Mouse (Mus musculus) G1E (cell line): ENCODE results near the gene Gm7358. TPM values are rescaled to one million over a fixed set of nuclear protein-coding genes. Genes with fewer than 3 reads are reported as not detected.
"Not testable (repeated sequence)": the region's sequence is repeated elsewhere in the genome, so short reads cannot be mapped to it uniquely, and the experiment has no call there.

ENCODE experiments used
- ATAC-seq: 2 replicates; pipeline ENCODE4 v1.8.0; 2016; ENCODE audit warnings: mild to moderate bottlenecking; ENCODE audit not compliant: insufficient number of reproducible peaks, poor library complexity, low FRiP score, severe bottlenecking; ENCODE audit errors: extremely low read depth
- DNase-seq: peaks from one replicate; pipeline ENCODE4 v3.0.0; 2012; ENCODE audit warnings: low spot score
- H3K27me3 ChIP-seq: 2 replicates; pipeline ENCODE4 v1.6.1; 2012; ENCODE audit warnings: mild to moderate bottlenecking, low read length, inconsistent platforms; ENCODE audit not compliant: insufficient read depth
- H3K36me3 ChIP-seq: replicated peaks from 2 replicates; pipeline ENCODE3; 2012; ENCODE audit warnings: mild to moderate bottlenecking, inconsistent platforms
- H3K4me1 ChIP-seq: 2 replicates; pipeline ENCODE4 v1.6.1; 2012; ENCODE audit warnings: low read depth, low read length, inconsistent platforms, mixed read lengths; ENCODE audit not compliant: insufficient read depth
- H3K4me3 ChIP-seq: 2 replicates; pipeline ENCODE4 v1.5.1; 2012; ENCODE audit warnings: low read depth, mild to moderate bottlenecking, inconsistent platforms, low read length, moderate library complexity, mixed read lengths
- H3K9me3 ChIP-seq: replicated peaks from 2 replicates; pipeline ENCODE4 v1.6.1; 2012; ENCODE audit warnings: inconsistent platforms
- polyA plus RNA-seq: library from polyadenylated mRNA; stranded (reverse); fragments of >175 nt; gene quantifications from 2 replicates; pipeline ENCODE4 v1.2.3, GENCODE M21; 2012
- total RNA-seq, 2 experiments: library from RNA; stranded (forward) in 1 of 2; stranded (reverse) in 1 of 2; fragments of 200-1000 nt in 1 of 2; fragments of >200 nt in 1 of 2; fragmentation: Nextera tagmentation in 1 of 2; gene quantifications; 2 replicates each; pipeline ENCODE4 v1.2.3; 2014 to 2017

Gm7358 gene
- total RNA-seq (2014; fragmentation: Nextera tagmentation) (not detected in 2 replicates), total RNA-seq (2017) (0.11 TPM in 1 of 2 replicates, not detected in the other), polyA plus RNA-seq (not detected in 2 replicates)

- not testable (repeated sequence) for DNase-seq, ATAC-seq, H3K4me3 ChIP-seq, H3K4me1 ChIP-seq, H3K9me3 ChIP-seq, H3K27me3 ChIP-seq, H3K36me3 ChIP-seq
Measured at GRCm38 (mm10) chr17:14059431-14059830, at the start of gene Gm7358. Gm7358 (minus strand) TSS chr17:14059531.

GRCm38 (mm10) chr17:14103018-14103417 lies 43.7 kb upstream of the Gm7358 start:
- H3K36me3 ChIP-seq, H3K27me3 ChIP-seq, DNase-seq, H3K4me1 ChIP-seq, H3K9me3 ChIP-seq, H3K4me3 ChIP-seq, ATAC-seq: not testable (repeated sequence)

GRCm38 (mm10) chr17:14101446-14101980 lies 42.2 kb upstream of the Gm7358 start:
- not testable (repeated sequence) for H3K9me3 ChIP-seq, H3K27me3 ChIP-seq, H3K4me1 ChIP-seq, H3K4me3 ChIP-seq, H3K36me3 ChIP-seq, DNase-seq, ATAC-seq

GRCm38 (mm10) chr17:14099886-14100285 lies 40.6 kb upstream of the Gm7358 start:
- not testable (repeated sequence) for ATAC-seq, DNase-seq, H3K4me3 ChIP-seq, H3K27me3 ChIP-seq, H3K9me3 ChIP-seq, H3K36me3 ChIP-seq, H3K4me1 ChIP-seq

GRCm38 (mm10) chr17:14094165-14094564 lies 34.8 kb upstream of the Gm7358 start:
- H3K27me3 ChIP-seq, H3K4me3 ChIP-seq, H3K36me3 ChIP-seq, H3K4me1 ChIP-seq, H3K9me3 ChIP-seq, ATAC-seq, DNase-seq: not testable (repeated sequence)

GRCm38 (mm10) chr17:14086629-14087028 lies 27.3 kb upstream of the Gm7358 start:
- not testable (repeated sequence) for H3K4me1 ChIP-seq, ATAC-seq, H3K4me3 ChIP-seq, H3K9me3 ChIP-seq, H3K36me3 ChIP-seq, DNase-seq, H3K27me3 ChIP-seq

GRCm38 (mm10) chr17:14041880-14042279 lies 17.5 kb downstream of the Gm7358 start:
- H3K36me3 ChIP-seq, H3K4me3 ChIP-seq, ATAC-seq, H3K27me3 ChIP-seq, DNase-seq, H3K9me3 ChIP-seq, H3K4me1 ChIP-seq: not testable (repeated sequence)

GRCm38 (mm10) chr17:14037012-14037411 lies 22.3 kb downstream of the Gm7358 start:
- H3K4me3 ChIP-seq, H3K4me1 ChIP-seq, H3K36me3 ChIP-seq, H3K27me3 ChIP-seq, H3K9me3 ChIP-seq, DNase-seq, ATAC-seq: not testable (repeated sequence)

- not testable (repeated sequence) for ATAC-seq
Measured at GRCm38 (mm10) chr17:14036113-14036512, 23.2 kb downstream of the Gm7358 start.

More at GRCm38 (mm10) chr17:14036113-14036512, 23.2 kb downstream of the Gm7358 start:
- not testable (repeated sequence) for H3K9me3 ChIP-seq, H3K27me3 ChIP-seq, H3K36me3 ChIP-seq, H3K4me3 ChIP-seq, DNase-seq, H3K4me1 ChIP-seq

Other genes with a start within 250 kb of the Gm7358 start
- not detected in 2 replicates for gene Gm7168, start 111.2 kb downstream of the Gm7358 start, total RNA-seq (2014; fragmentation: Nextera tagmentation)
- 0.16 TPM in 1 of 2 replicates, not detected in the other for gene Gm7168, start 111.2 kb downstream of the Gm7358 start, total RNA-seq (2017)
- gene Gm7168, start 111.2 kb downstream of the Gm7358 start, polyA plus RNA-seq: not detected in 2 replicates
- gene Gm7356, start 55.8 kb downstream of the Gm7358 start, total RNA-seq (2014; fragmentation: Nextera tagmentation): not detected in 2 replicates
- 0.06 TPM in 1 of 2 replicates, not detected in the other for gene Gm7356, start 55.8 kb downstream of the Gm7358 start, total RNA-seq (2017)
- gene Gm7356, start 55.8 kb downstream of the Gm7358 start, polyA plus RNA-seq: not detected in 2 replicates
- not detected in 2 replicates for gene Dact2, start 144.8 kb upstream of the Gm7358 start, total RNA-seq (2014; fragmentation: Nextera tagmentation)
- gene Dact2, start 144.8 kb upstream of the Gm7358 start, total RNA-seq (2017): not detected in 2 replicates
- gene Dact2, start 144.8 kb upstream of the Gm7358 start, polyA plus RNA-seq: not detected in 2 replicates
- gene Smoc2, start 220.0 kb upstream of the Gm7358 start, total RNA-seq (2014; fragmentation: Nextera tagmentation): not detected in 2 replicates
- 0.06 and 0.55 TPM in 2 replicates for gene Smoc2, start 220.0 kb upstream of the Gm7358 start, total RNA-seq (2017)
- gene Smoc2, start 220.0 kb upstream of the Gm7358 start, polyA plus RNA-seq: not detected in 2 replicates